ENCODE assay signal across 19 mouse cellular contexts in the genomic region with DNA sequence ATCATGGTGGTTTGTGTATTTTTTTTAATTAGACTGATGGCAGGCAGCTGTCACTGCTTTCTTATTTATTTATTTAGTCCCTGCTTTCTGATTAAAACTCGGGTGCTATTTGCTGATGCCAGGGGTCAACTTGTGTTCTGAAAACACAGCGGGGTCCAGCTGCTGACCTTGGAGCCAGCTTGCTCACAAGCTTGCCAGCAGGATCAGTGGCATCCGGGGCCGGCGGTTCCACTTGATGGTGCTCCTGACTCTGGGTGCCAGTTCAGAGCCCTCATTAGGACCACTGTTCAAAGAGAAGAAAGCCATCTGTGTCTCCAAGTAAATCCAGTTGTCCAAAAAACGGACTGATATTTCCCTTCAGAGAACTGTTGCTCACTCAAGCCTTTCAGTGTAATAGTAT. TPM values are rescaled to one million over a fixed set of nuclear protein-coding genes. Genes with fewer than 3 reads are reported as not detected.
"Had no signal": no experiment of that assay in that cellular context is flagged by ENCODE, and none has a peak within 500 bp of the region (broad histone marks: within the 10 kb centered on the region; RNA-seq: fewer than 3 reads in every experiment).

No protein-coding gene starts in this region.

- H3K27ac ChIP-seq: midbrain, embryonic 10.5 days; midbrain, embryonic 12.5 days; neural tube, embryonic 13.5 days; neural tube, embryonic 15.5 days had no signal

- H3K36me3 ChIP-seq: midbrain, embryonic 10.5 days; midbrain, embryonic 12.5 days; neural tube, embryonic 13.5 days; neural tube, embryonic 15.5 days had no signal

- H3K4me1 ChIP-seq: midbrain, embryonic 12.5 days; neural tube, embryonic 13.5 days; neural tube, embryonic 15.5 days had no signal

- ATAC-seq: midbrain, embryonic 16.5 days had no signal

- H3K4me3 ChIP-seq: midbrain, embryonic 10.5 days; midbrain, embryonic 12.5 days; myocyte; neural tube, embryonic 13.5 days; neural tube, embryonic 15.5 days had no signal

- DNase-seq: lung, embryonic 14.5 days; lung, postnatal 10 days; lung, postnatal 4 days; midbrain, embryonic 14.5 days; retina, postnatal 1 day; right cerebral cortex, adult 18-20 months; right cerebral cortex, postnatal 25 days; right cerebral cortex, postnatal 4 days; spleen, adult 18-20 months; thymus, adult 18-20 months; thymus, postnatal 14 days; thymus, postnatal 36 days had no signal

- H3K9ac ChIP-seq: lung, embryonic 14.5 days; midbrain, embryonic 12.5 days; neural tube, embryonic 13.5 days; neural tube, embryonic 15.5 days had no signal

- H3K4me2 ChIP-seq: lung, embryonic 14.5 days; midbrain, embryonic 12.5 days; neural tube, embryonic 13.5 days; neural tube, embryonic 15.5 days had no signal

- H3K9me3 ChIP-seq: midbrain, embryonic 12.5 days; neural tube, embryonic 13.5 days; neural tube, embryonic 15.5 days had no signal

- H3K27me3 ChIP-seq: midbrain, embryonic 12.5 days; neural tube, embryonic 13.5 days; neural tube, embryonic 15.5 days had no signal

RNA-seq across cellular contexts. Expression of a gene that starts 57.2 kb away (rescaled TPM):
- total RNA-seq: megakaryocyte, adult 5-6 weeks had no signal
